Mouse (Mus musculus) forebrain, postnatal 0 days (tissue): ENCODE data around the gene Mthfd1l. TPM values are rescaled to one million over a fixed set of nuclear protein-coding genes. Genes with fewer than 3 reads are reported as not detected.
A peak's percentile ranks its signal among the peaks of the same experiment; 100 is the strongest.

Experiments used
- ATAC-seq: fragments of 200-750 bp; cut with Nextera tagmentation; 2 replicates; pipeline ENCODE4 v1.8.0; 2017; ENCODE audit warnings: mild to moderate bottlenecking, moderate library complexity
- DNase-seq: peaks from one replicate; pipeline ENCODE4 v3.0.0-alpha.2; 2015
- H3K27ac ChIP-seq: fragments of 300-500 bp; sonication (generic); 2 replicates; pipeline ENCODE4 v1.5.1; 2014; ENCODE audit warnings: low read depth, mild to moderate bottlenecking, antibody characterized with exemption, low read length, moderate library complexity, mixed read lengths
- H3K27me3 ChIP-seq: fragments of 300-500 bp; sonication (generic); 2 replicates; pipeline ENCODE4 v1.6.1; 2014; ENCODE audit warnings: mild to moderate bottlenecking, low read length, mixed read lengths; ENCODE audit not compliant: insufficient read depth
- H3K36me3 ChIP-seq: fragments of 300-500 bp; sonication (generic); 2 replicates; pipeline ENCODE4 v1.6.1; 2014; ENCODE audit warnings: mild to moderate bottlenecking, moderate library complexity; ENCODE audit not compliant: insufficient read depth
- H3K4me1 ChIP-seq: fragments of 300-500 bp; sonication (generic); 2 replicates; pipeline ENCODE4 v1.6.1; 2014; ENCODE audit warnings: antibody characterized with exemption; ENCODE audit not compliant: insufficient read depth
- H3K4me2 ChIP-seq: fragments of 300-500 bp; sonication (generic); 2 replicates; pipeline ENCODE4 v1.6.1; 2014; ENCODE audit warnings: low read depth, mild to moderate bottlenecking, moderate library complexity
- H3K4me3 ChIP-seq: fragments of 300-500 bp; sonication (generic); 2 replicates; pipeline ENCODE4 v1.5.1; 2014; ENCODE audit warnings: low read depth, low read length, mixed read lengths
- H3K9ac ChIP-seq: fragments of 300-500 bp; sonication (generic); 2 replicates; pipeline ENCODE4 v1.6.1; 2014; ENCODE audit warnings: mild to moderate bottlenecking
- H3K9me3 ChIP-seq: fragments of 300-500 bp; sonication (generic); 2 replicates; pipeline ENCODE4 v1.6.1; 2016; ENCODE audit warnings: low read length
- CTCF ChIP-seq: sonication (generic); IDR thresholded peaks from 2 replicates; pipeline ENCODE4 v1.5.1; 2016; ENCODE audit warnings: antibody characterized with exemption, control low read depth, low read depth
- WGBS: fragments of 180-500 bp; shearing (Covaris S2); extraction: QIAGEN DNeasy Blood & Tissue Kit; methylation state at CpG from one replicate; pipeline ENCODE4 v1.1.7; 2014; 5-methylcytosine and 5-hydroxymethylcytosine counted together
- polyA plus RNA-seq: library from polyadenylated mRNA; unstranded; fragments of >200 nt; fragmentation: Nextera tagmentation; extraction: Ambion mirVana; gene quantifications from 2 replicates; pipeline ENCODE4 v1.2.1, GENCODE M21; 2015
- total RNA-seq: library from RNA; depleted of rRNA; stranded (reverse); fragments of >200 nt; gene quantifications from 2 replicates; pipeline ENCODE4 v1.2.3, GENCODE M21; 2014

Gene Mthfd1l
- total and polyA plus RNA-seq, 2 experiments from 2014 or later, result 5.9 to 9.1 TPM

- H3K4me1 ChIP-seq, result no peaks in the 10 kb centered on the region
- WGBS, result 93% methylated on average over 3 of the region's 3 CpGs
- DNase-seq, result no peak
- H3K36me3 ChIP-seq, result no peaks in the 10 kb centered on the region
- H3K9me3 ChIP-seq, result no peaks in the 10 kb centered on the region
- H3K27me3 ChIP-seq, result no peaks in the 10 kb centered on the region
- no peak overlapping the region for H3K9ac ChIP-seq
- no peak for ATAC-seq
- H3K4me2 ChIP-seq, result no peak overlapping the region
- no peak overlapping the region for H3K27ac ChIP-seq
- H3K4me3 ChIP-seq, result no peak overlapping the region
- no peak for TF ChIP-seq CTCF
Measured at GRCm38 (mm10) chr10:4057397-4057796, 84.5 kb downstream of the Mthfd1l start.

GRCm38 (mm10) chr10:4057832-4058231 is 84.9 kb downstream of the Mthfd1l start:
- Histone ChIP-seq H3K9ac (no peak overlapping the region), H3K27ac (no peak overlapping the region), H3K27me3 (no peaks in the 10 kb centered on the region), H3K4me3 (no peak overlapping the region), H3K4me1 (no peaks in the 10 kb centered on the region), H3K36me3 (no peaks in the 10 kb centered on the region), H3K9me3 (no peaks in the 10 kb centered on the region), H3K4me2 (no peak overlapping the region)
- no peak for ATAC-seq
- no peak for TF ChIP-seq CTCF
- no peak for DNase-seq
- WGBS, result 78% methylated on average over 5 of the region's 5 CpGs

- H3K36me3 ChIP-seq, result no peaks in the 10 kb centered on the region
- ATAC-seq, result no peak
- H3K9ac ChIP-seq, result no peak overlapping the region
- H3K4me3 ChIP-seq, result no peak overlapping the region
- no peak for DNase-seq
- no peak for TF ChIP-seq CTCF
- H3K9me3 ChIP-seq, result no peaks in the 10 kb centered on the region
- H3K4me2 ChIP-seq, result no peak overlapping the region
- no peaks in the 10 kb centered on the region for H3K27me3 ChIP-seq
- no peaks in the 10 kb centered on the region for H3K4me1 ChIP-seq
- H3K27ac ChIP-seq, result no peak overlapping the region
- WGBS, result 85% methylated on average over 11 of the region's 11 CpGs
Measured at GRCm38 (mm10) chr10:4061071-4061987, 88.4 kb downstream of the Mthfd1l start.

- TF ChIP-seq CTCF, result no peak
- H3K4me3 ChIP-seq, result no peak overlapping the region
- H3K27me3 ChIP-seq, result no peaks in the 10 kb centered on the region
- ATAC-seq, result no peak
- H3K4me1 ChIP-seq, result no peaks in the 10 kb centered on the region
- DNase-seq, result no peak
- H3K36me3 ChIP-seq, result no peaks in the 10 kb centered on the region
- H3K9me3 ChIP-seq, result no peaks in the 10 kb centered on the region
- H3K9ac ChIP-seq, result no peak overlapping the region
- H3K27ac ChIP-seq, result no peak overlapping the region
- WGBS, result 56% methylated on average over 4 of the region's 4 CpGs
- no peak overlapping the region for H3K4me2 ChIP-seq
Measured at GRCm38 (mm10) chr10:4063537-4063936, 90.6 kb downstream of the Mthfd1l start.

- Histone ChIP-seq H3K4me2 (no peak overlapping the region), H3K9ac (no peak overlapping the region), H3K4me1 (no peaks in the 10 kb centered on the region), H3K27me3 (no peaks in the 10 kb centered on the region), H3K36me3 (no peaks in the 10 kb centered on the region), H3K27ac (no peak overlapping the region), H3K4me3 (no peak overlapping the region), H3K9me3 (no peaks in the 10 kb centered on the region)
- DNase-seq (no peak), ATAC-seq (no peak)
- TF ChIP-seq CTCF, result no peak
- WGBS, result 62% methylated on average over 15 of the region's 15 CpGs
Measured at GRCm38 (mm10) chr10:4065295-4066084, 92.6 kb downstream of the Mthfd1l start.

- Histone ChIP-seq H3K36me3 (no peaks in the 10 kb centered on the region), H3K27me3 (no peaks in the 10 kb centered on the region), H3K4me1 (no peaks in the 10 kb centered on the region), H3K4me2 (no peak overlapping the region), H3K9me3 (no peaks in the 10 kb centered on the region), H3K4me3 (no peak overlapping the region), H3K27ac (no peak overlapping the region), H3K9ac (no peak overlapping the region)
- no peak for TF ChIP-seq CTCF
- WGBS, result 76% methylated on average over 7 of the region's 7 CpGs
- ATAC-seq (peak; percentile 18; the same call in 1 of the 2 replicates), DNase-seq (no peak)
Measured at GRCm38 (mm10) chr10:4069258-4069826, 96.4 kb downstream of the Mthfd1l start.
